Mouse (Mus musculus): Measurements from ENCODE around the gene Eif3l. TPM values are rescaled to one million over a fixed set of nuclear protein-coding genes. Genes with fewer than 3 reads are reported as not detected.

Gene Eif3l
- 26.9 TPM for polyA plus RNA-seq (2015; fragmentation: Illumina TruSeq; extraction: RNeasy Lipid Tissue Mini Kit (QIAGEN cat#74804); ENCODE audit: insufficient read depth, low read depth, low replicate concordance)

DNA sequence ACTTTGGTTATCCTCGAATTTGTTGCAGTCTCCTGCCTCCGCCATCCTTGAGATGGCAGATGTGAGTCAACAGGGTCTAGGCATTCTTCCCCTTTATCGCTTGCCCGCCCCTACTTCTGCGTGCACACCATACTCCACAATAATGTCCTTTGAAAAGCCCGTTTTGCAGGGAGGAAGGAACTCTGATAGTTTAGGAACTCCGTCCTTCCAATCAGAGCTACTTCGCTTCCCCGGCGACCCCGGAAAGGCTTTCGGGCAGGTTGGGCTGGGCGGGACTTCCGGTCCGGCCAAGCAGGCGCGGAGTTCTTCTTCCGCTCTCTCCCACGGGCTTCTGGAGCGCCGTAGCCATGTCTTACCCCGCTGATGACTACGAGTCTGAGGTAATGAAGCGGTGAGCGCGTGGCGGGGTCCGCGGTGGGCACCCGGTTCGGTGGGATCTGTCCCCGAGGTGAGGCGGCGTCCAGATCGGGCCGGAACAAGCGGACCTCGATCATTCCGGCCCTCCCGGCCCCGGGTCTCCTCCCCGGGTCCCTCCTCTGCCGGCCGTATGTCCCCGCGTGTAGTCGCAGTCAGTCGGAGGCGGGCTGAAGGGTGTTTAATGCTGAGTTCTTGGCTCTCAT, at the start of gene Eif3l:
Eif3l (plus strand) TSS at position 267 of the 620 bp plus-strand sequence.

DNA sequence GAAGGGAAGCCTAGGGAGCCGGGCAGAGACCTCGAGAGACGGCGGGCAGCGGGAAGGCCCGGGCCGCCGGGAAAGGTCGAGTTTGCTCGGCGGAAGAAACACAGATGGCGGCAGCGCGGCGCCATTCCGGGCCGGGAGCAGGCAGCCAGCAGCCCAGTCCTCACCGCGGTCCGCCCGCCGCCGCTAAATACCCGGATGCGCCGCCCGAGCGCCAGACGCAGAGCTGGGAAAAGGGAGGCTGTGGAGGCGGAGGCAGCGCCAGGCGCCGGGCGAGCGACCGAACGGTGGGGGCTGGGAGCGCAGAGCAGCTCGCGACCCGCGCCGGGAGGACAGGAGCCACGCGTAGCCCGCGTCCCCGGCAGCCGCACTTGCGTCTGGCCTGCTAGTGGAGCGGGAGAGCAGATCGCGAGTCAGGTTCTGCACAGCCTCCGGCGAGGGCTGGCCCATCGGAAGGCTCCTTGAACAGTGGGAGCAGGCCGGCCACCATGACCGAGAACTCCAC, 46.7 kb upstream of the Eif3l start, which contains the start of gene H1f0:
H1f0 (plus strand) TSS at position 214 of the 502 bp plus-strand sequence.

DNA sequence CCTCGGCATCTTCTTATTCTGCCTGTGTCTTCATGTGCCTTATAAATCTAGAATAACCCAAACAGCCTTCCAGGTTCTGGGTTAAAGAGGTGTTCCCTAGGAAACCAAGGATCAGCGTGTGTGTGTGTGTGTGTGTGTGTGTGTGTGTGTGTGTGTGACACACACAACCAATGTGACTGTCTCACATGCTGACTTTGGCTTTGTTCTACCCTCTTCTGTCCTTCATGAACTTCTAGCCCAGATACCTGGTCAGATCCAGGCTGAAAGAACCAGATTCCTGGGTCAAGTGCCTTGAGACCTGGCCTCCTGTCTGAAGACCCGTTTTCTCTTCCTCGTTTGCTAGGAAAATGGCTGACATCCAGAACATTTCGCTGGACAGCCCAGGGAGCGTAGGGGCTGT, 33.4 kb upstream of the Eif3l start, which contains the start of gene Galr3:
Galr3 (plus strand) TSS at position 301 of the 400 bp plus-strand sequence.

DNA sequence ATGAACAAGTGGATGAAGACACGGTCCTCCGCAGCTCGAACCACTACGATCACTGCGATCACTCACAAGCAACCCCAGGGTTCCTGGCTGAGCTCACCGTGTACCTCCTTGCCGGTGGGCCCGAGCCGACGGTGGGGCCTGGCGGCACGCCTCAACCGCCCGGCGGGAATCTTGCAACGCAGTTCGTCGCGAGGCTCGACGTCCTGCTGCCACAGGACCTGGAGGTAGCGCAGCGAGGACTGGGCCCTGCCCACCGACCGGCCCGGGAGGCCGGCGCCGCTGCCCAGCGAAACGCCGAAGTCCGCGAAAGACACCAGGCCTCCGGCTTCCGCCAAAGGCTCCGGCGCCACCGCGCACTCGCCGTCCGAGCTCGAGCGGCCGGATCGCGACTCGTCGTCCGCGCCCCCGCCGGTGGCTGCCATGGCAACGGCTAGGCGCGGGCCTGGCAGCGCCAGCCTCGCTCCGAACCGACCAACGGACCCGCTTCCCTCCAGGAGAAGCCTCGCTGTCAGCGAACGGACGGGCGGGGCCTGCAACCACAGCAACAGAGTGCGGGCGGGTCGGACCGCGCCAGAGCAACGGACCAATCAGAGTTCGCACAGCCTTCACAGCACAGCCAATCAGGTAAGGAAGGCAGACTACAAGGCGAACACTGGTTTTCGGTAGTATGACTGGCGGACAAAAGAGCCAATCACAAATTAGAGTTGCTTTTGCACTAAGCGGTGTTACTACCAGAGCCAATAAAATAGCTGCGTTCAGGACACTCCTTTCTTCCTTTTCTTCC, 12.4 kb upstream of the Eif3l start, which contains the start of gene Ankrd54:
Ankrd54 (minus strand) TSS at position 518 of the 784 bp plus-strand sequence.

DNA sequence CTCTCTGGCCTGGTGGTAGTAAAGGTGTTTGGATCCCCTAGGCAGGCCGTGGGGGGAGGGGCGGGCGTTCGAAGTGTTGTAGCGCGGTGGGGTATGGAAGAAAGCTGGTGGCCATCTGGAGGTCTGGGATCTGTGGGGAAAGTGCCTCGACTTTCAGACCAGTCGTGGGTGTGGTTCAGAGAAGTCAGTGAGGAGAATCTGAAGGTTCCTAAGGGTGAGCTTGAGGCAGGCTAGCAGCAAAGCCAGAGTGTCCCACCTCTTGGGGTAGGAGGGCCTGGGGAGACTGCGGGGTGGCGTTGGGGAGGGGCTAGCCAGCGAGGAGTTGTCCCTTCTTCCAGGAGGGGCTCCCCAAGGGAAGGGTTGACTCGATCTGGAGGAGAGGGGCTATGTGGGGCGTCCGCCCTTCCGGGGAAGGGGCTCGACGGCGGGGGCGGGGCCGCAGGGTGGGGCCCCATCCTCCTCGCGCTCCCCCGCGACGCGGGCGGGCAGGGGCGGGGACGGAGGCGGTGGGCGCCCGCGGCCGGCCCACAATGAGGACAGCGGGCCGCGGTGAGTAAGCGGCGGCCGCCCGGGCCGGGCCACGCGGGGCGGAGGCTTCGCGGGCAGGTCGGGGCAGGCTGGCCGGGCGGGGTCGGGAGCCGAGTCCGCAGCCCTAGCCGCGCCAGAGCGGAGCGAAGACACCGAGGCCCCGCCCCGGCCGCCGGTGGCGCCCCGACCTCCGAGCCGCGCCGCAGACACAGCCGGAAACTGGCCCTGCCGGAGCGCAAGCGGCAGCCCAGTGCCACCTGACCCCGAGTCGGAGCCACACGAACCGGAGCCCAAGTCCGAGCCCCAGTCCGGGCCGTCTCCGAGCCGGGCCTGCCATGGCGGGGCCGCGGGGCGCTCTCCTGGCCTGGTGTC, 33.7 kb downstream of the Eif3l start, which contains the start of gene Micall1:
Micall1 (plus strand) TSS at position 478 of the 900 bp plus-strand sequence.

DNA sequence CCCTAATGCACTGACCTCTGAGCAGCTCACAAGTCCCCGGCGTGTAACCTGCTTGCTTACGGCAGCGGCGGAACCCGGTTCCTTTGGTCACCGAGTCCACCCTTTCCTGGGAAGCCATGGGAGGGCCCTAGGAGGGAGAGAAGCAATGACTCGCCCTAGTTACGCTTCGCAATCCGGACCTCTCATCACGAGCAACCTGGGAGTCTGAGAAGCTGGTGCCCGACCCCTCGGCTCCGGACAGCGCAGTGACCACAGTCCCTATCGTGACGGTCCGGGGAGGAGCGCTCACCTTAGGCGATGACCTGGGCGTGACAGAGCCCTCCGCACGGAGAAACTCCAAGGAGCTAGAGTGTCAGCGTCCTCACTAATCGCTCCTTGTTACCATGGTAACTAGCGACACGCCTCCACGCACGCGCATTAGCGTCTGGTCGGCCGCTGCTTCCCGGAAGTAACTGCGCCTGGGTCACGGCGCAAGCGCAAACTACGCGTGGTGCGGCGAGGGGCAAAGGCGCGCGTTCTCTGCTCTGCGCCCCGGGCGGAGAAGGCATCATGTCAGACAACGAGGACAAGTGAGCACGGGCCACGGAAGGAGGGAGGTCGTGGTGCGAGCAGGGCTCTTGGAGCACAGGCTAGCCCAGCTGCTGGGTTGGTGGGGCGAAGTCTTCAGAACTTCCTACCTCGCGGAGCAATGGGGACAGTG, 66.0 kb downstream of the Eif3l start, which contains the start of the genes Polr2f and 1700088E04Rik:
Polr2f (plus strand) TSS at position 144 of the 700 bp plus-strand sequence.
1700088E04Rik (minus strand) TSS at position 388 of the 700 bp plus-strand sequence.

Other genes starting within 250 kb of the Eif3l start
- gene Cdc42ep1, start 232.6 kb upstream of the Eif3l start, polyA plus RNA-seq (2015; fragmentation: Illumina TruSeq; extraction: RNeasy Lipid Tissue Mini Kit (QIAGEN cat#74804); ENCODE audit: insufficient read depth, low read depth, low replicate concordance): 26.1 TPM
- 2.3 TPM for gene Lgals2, start 219.7 kb upstream of the Eif3l start, polyA plus RNA-seq (2015; fragmentation: Illumina TruSeq; extraction: RNeasy Lipid Tissue Mini Kit (QIAGEN cat#74804); ENCODE audit: insufficient read depth, low read depth, low replicate concordance)
- 14.9 TPM for gene Gga1, start 198.0 kb upstream of the Eif3l start, polyA plus RNA-seq (2015; fragmentation: Illumina TruSeq; extraction: RNeasy Lipid Tissue Mini Kit (QIAGEN cat#74804); ENCODE audit: insufficient read depth, low read depth, low replicate concordance)
- not detected for gene Gm49510, start 175.5 kb upstream of the Eif3l start, polyA plus RNA-seq (2015; fragmentation: Illumina TruSeq; extraction: RNeasy Lipid Tissue Mini Kit (QIAGEN cat#74804); ENCODE audit: insufficient read depth, low read depth, low replicate concordance)
- 4.2 TPM for gene Sh3bp1, start 175.4 kb upstream of the Eif3l start, polyA plus RNA-seq (2015; fragmentation: Illumina TruSeq; extraction: RNeasy Lipid Tissue Mini Kit (QIAGEN cat#74804); ENCODE audit: insufficient read depth, low read depth, low replicate concordance)
- 0.81 TPM for gene Pdxp, start 161.3 kb upstream of the Eif3l start, polyA plus RNA-seq (2015; fragmentation: Illumina TruSeq; extraction: RNeasy Lipid Tissue Mini Kit (QIAGEN cat#74804); ENCODE audit: insufficient read depth, low read depth, low replicate concordance)
- 163 TPM for gene Lgals1, start 148.5 kb upstream of the Eif3l start, polyA plus RNA-seq (2015; fragmentation: Illumina TruSeq; extraction: RNeasy Lipid Tissue Mini Kit (QIAGEN cat#74804); ENCODE audit: insufficient read depth, low read depth, low replicate concordance)
- gene Nol12, start 140.2 kb upstream of the Eif3l start, polyA plus RNA-seq (2015; fragmentation: Illumina TruSeq; extraction: RNeasy Lipid Tissue Mini Kit (QIAGEN cat#74804); ENCODE audit: insufficient read depth, low read depth, low replicate concordance): 14.1 TPM
- 12.3 TPM for gene Triobp, start 127.5 kb upstream of the Eif3l start, polyA plus RNA-seq (2015; fragmentation: Illumina TruSeq; extraction: RNeasy Lipid Tissue Mini Kit (QIAGEN cat#74804); ENCODE audit: insufficient read depth, low read depth, low replicate concordance)
- gene H1f0, start 46.7 kb upstream of the Eif3l start, polyA plus RNA-seq (2015; fragmentation: Illumina TruSeq; extraction: RNeasy Lipid Tissue Mini Kit (QIAGEN cat#74804); ENCODE audit: insufficient read depth, low read depth, low replicate concordance): 47.5 TPM
- 1.4 TPM for gene Galr3, start 33.3 kb upstream of the Eif3l start, polyA plus RNA-seq (2015; fragmentation: Illumina TruSeq; extraction: RNeasy Lipid Tissue Mini Kit (QIAGEN cat#74804); ENCODE audit: insufficient read depth, low read depth, low replicate concordance)
- gene Ankrd54, start 12.3 kb upstream of the Eif3l start, polyA plus RNA-seq (2015; fragmentation: Illumina TruSeq; extraction: RNeasy Lipid Tissue Mini Kit (QIAGEN cat#74804); ENCODE audit: insufficient read depth, low read depth, low replicate concordance): 9.9 TPM
- gene Micall1, start 33.7 kb downstream of the Eif3l start, polyA plus RNA-seq (2015; fragmentation: Illumina TruSeq; extraction: RNeasy Lipid Tissue Mini Kit (QIAGEN cat#74804); ENCODE audit: insufficient read depth, low read depth, low replicate concordance): 10.6 TPM
- 30.2 TPM for gene Polr2f, start 65.8 kb downstream of the Eif3l start, polyA plus RNA-seq (2015; fragmentation: Illumina TruSeq; extraction: RNeasy Lipid Tissue Mini Kit (QIAGEN cat#74804); ENCODE audit: insufficient read depth, low read depth, low replicate concordance)
- gene 1700088E04Rik, start 66.1 kb downstream of the Eif3l start, polyA plus RNA-seq (2015; fragmentation: Illumina TruSeq; extraction: RNeasy Lipid Tissue Mini Kit (QIAGEN cat#74804); ENCODE audit: insufficient read depth, low read depth, low replicate concordance): 5.4 TPM
- 1.2 TPM for gene Sox10, start 90.1 kb downstream of the Eif3l start, polyA plus RNA-seq (2015; fragmentation: Illumina TruSeq; extraction: RNeasy Lipid Tissue Mini Kit (QIAGEN cat#74804); ENCODE audit: insufficient read depth, low read depth, low replicate concordance)
- gene Pick1, start 154.0 kb downstream of the Eif3l start, polyA plus RNA-seq (2015; fragmentation: Illumina TruSeq; extraction: RNeasy Lipid Tissue Mini Kit (QIAGEN cat#74804); ENCODE audit: insufficient read depth, low read depth, low replicate concordance): 31.6 TPM
- 1.4 TPM for gene Gm49486, start 154.2 kb downstream of the Eif3l start, polyA plus RNA-seq (2015; fragmentation: Illumina TruSeq; extraction: RNeasy Lipid Tissue Mini Kit (QIAGEN cat#74804); ENCODE audit: insufficient read depth, low read depth, low replicate concordance)
- not detected for gene Slc16a8, start 179.6 kb downstream of the Eif3l start, polyA plus RNA-seq (2015; fragmentation: Illumina TruSeq; extraction: RNeasy Lipid Tissue Mini Kit (QIAGEN cat#74804); ENCODE audit: insufficient read depth, low read depth, low replicate concordance)
- gene Baiap2l2, start 210.4 kb downstream of the Eif3l start, polyA plus RNA-seq (2015; fragmentation: Illumina TruSeq; extraction: RNeasy Lipid Tissue Mini Kit (QIAGEN cat#74804); ENCODE audit: insufficient read depth, low read depth, low replicate concordance): 0.39 TPM

All from pancreas, adult 10 weeks (tissue).